In genomic region chr17:56277567-56277893, GRCm38 (mm10) we compare ENCODE assay signal across 8 mouse cellular contexts. TPM values are rescaled to one million over a fixed set of nuclear protein-coding genes. Genes with fewer than 3 reads are reported as not detected.
DNase-seq lines count a peak whose midpoint lies in the region; ATAC-seq and TF ChIP-seq lines count a peak whose summit lies in the region.

No protein-coding gene starts in this region.

- H3K4me2 ChIP-seq in forebrain, embryonic 13.5 days: peak overlapping the region; percentile 63; the same call in 1 of the 2 replicates
- H3K4me2 ChIP-seq in forebrain, embryonic 14.5 days (ENCODE audit: low read length): no peak overlapping the region
- H3K4me2 ChIP-seq in lung, postnatal 0 days (replicated peaks; ENCODE audit: low read depth, low read length): peak overlapping the region; percentile 67; the same call in 1 of the 2 replicates
- peak overlapping the region; percentile 78 for H3K4me2 ChIP-seq in hindbrain, embryonic 15.5 days
- peak overlapping the region; percentile 61; the same call in 1 of the 2 replicates for H3K4me2 ChIP-seq in neural tube, embryonic 13.5 days

- no peak overlapping the region for H3K9ac ChIP-seq in forebrain, embryonic 13.5 days
- H3K9ac ChIP-seq in forebrain, embryonic 14.5 days (ENCODE audit: low read length): no peak overlapping the region
- no peak overlapping the region for H3K9ac ChIP-seq in lung, postnatal 0 days (replicated peaks; ENCODE audit: low read depth)
- H3K9ac ChIP-seq in hindbrain, embryonic 15.5 days: 0 out of 2 replicates have a peak overlapping the region, but pooled peaks have one; percentile 17
- H3K9ac ChIP-seq in neural tube, embryonic 13.5 days: no peak overlapping the region

- H3K36me3 ChIP-seq in forebrain, embryonic 13.5 days (ENCODE audit: poor library complexity, severe bottlenecking): 0 out of 2 replicates have a peak, but pooled peaks cover 5% of the 10 kb centered on the region
- no peaks in the 10 kb centered on the region for H3K36me3 ChIP-seq in forebrain, embryonic 14.5 days (ENCODE audit: control insufficient read depth, insufficient read depth, low read length)
- peaks cover 10% of the 10 kb centered on the region for H3K36me3 ChIP-seq in lung, postnatal 0 days (ENCODE audit: insufficient read depth, low read length)
- no peaks in the 10 kb centered on the region for H3K36me3 ChIP-seq in hindbrain, embryonic 15.5 days
- peaks cover 5% of the 10 kb centered on the region; the same call in 1 of the 2 replicates for H3K36me3 ChIP-seq in neural tube, embryonic 13.5 days

- no peak overlapping the region for H3K4me3 ChIP-seq in forebrain, embryonic 13.5 days
- H3K4me3 ChIP-seq in forebrain, embryonic 14.5 days (ENCODE audit: low read depth, low read length): no peak overlapping the region
- H3K4me3 ChIP-seq in lung, postnatal 0 days (ENCODE audit: low read depth, low read length): no peak overlapping the region
- H3K4me3 ChIP-seq in hindbrain, embryonic 15.5 days: no peak overlapping the region
- H3K4me3 ChIP-seq in neural tube, embryonic 13.5 days: no peak overlapping the region

- TF ChIP-seq EP300 in lung, postnatal 0 days (IDR thresholded peaks at IDR 0.05): no peak

- WGBS in forebrain, embryonic 13.5 days: 50% methylated on average over 2 of the region's 2 CpGs
- 50% methylated on average over 2 of the region's 2 CpGs for WGBS in forebrain, embryonic 14.5 days
- WGBS in lung, postnatal 0 days: 26% methylated on average over 2 of the region's 2 CpGs
- 52% methylated on average over 2 of the region's 2 CpGs for WGBS in hindbrain, embryonic 15.5 days
- 53% methylated on average over 2 of the region's 2 CpGs for WGBS in neural tube, embryonic 13.5 days

- H3K27me3 ChIP-seq in forebrain, embryonic 13.5 days: no peaks in the 10 kb centered on the region
- no peaks in the 10 kb centered on the region for H3K27me3 ChIP-seq in forebrain, embryonic 14.5 days (replicated peaks; ENCODE audit: control insufficient read depth, insufficient read depth, low read length)
- H3K27me3 ChIP-seq in lung, postnatal 0 days (replicated peaks; ENCODE audit: insufficient read depth, low read length): no peaks in the 10 kb centered on the region
- no peaks in the 10 kb centered on the region for H3K27me3 ChIP-seq in hindbrain, embryonic 15.5 days
- H3K27me3 ChIP-seq in neural tube, embryonic 13.5 days: no peaks in the 10 kb centered on the region

- no peaks in the 10 kb centered on the region for H3K9me3 ChIP-seq in forebrain, embryonic 13.5 days (replicated peaks)
- H3K9me3 ChIP-seq in forebrain, embryonic 14.5 days (replicated peaks; ENCODE audit: control insufficient read depth, low read length): no peaks in the 10 kb centered on the region
- H3K9me3 ChIP-seq in lung, postnatal 0 days (ENCODE audit: low read length): no peaks in the 10 kb centered on the region
- no peaks in the 10 kb centered on the region for H3K9me3 ChIP-seq in hindbrain, embryonic 15.5 days
- no peaks in the 10 kb centered on the region for H3K9me3 ChIP-seq in neural tube, embryonic 13.5 days

- no peak overlapping the region for H3K27ac ChIP-seq in forebrain, embryonic 13.5 days
- no peak overlapping the region for H3K27ac ChIP-seq in forebrain, embryonic 14.5 days (ENCODE audit: low read depth, low read length)
- H3K27ac ChIP-seq in lung, postnatal 0 days (ENCODE audit: low read length): peak overlapping the region; percentile 75
- peak overlapping the region; percentile 66; the same call in 1 of the 2 replicates for H3K27ac ChIP-seq in hindbrain, embryonic 15.5 days (replicated peaks)
- H3K27ac ChIP-seq in neural tube, embryonic 13.5 days (replicated peaks): peak overlapping the region; percentile 62; the same call in 1 of the 2 replicates

- no peak for ATAC-seq in forebrain, embryonic 13.5 days
- ATAC-seq in forebrain, embryonic 14.5 days: no peak
- no peak for ATAC-seq in lung, postnatal 0 days
- ATAC-seq in hindbrain, embryonic 15.5 days (ENCODE audit: low FRiP score, low read depth): no peak
- ATAC-seq in neural tube, embryonic 13.5 days (ENCODE audit: low read depth): no peak

- peaks cover 14% of the 10 kb centered on the region for H3K4me1 ChIP-seq in forebrain, embryonic 13.5 days
- H3K4me1 ChIP-seq in forebrain, embryonic 14.5 days (ENCODE audit: control insufficient read depth, insufficient read depth, low read length): no peaks in the 10 kb centered on the region; the same call in 1 of the 2 replicates
- peaks cover 7% of the 10 kb centered on the region; the same call in 1 of the 2 replicates for H3K4me1 ChIP-seq in lung, postnatal 0 days (ENCODE audit: insufficient read depth, low read depth, low read length)
- peaks cover 17% of the 10 kb centered on the region for H3K4me1 ChIP-seq in hindbrain, embryonic 15.5 days (replicated peaks)
- peaks cover 21% of the 10 kb centered on the region for H3K4me1 ChIP-seq in neural tube, embryonic 13.5 days (replicated peaks)

- DNase-seq in forebrain, embryonic 14.5 days (ENCODE audit: low spot score): no peak
- DNase-seq in lung, postnatal 0 days (ENCODE audit: low spot score): no peak
- DNase-seq in lung, postnatal 36 days: no peak
- no peak for DNase-seq in spleen, adult 12 weeks (ENCODE audit: low spot score)
- no peak for DNase-seq in gastrocnemius, postnatal 10 days

- no peak for TF ChIP-seq CTCF in lung, postnatal 0 days (IDR thresholded peaks at IDR 0.05)

RNA-seq across cellular contexts. Expression of gene Ticam1, which starts 0.9 kb away (rescaled TPM):
- 1.4 and 1.6 TPM in 2 replicates for polyA plus RNA-seq in forebrain, embryonic 13.5 days (2015; fragmentation: Nextera tagmentation; extraction: Ambion mirVana)
- polyA plus RNA-seq in forebrain, embryonic 14.5 days (2014; fragmentation: Nextera tagmentation; extraction: Ambion mirVana): 1.5 and 2.2 TPM in 2 replicates
- polyA plus RNA-seq in lung, postnatal 0 days (2015; fragmentation: Nextera tagmentation; extraction: Ambion mirVana): 3.5 and 4.1 TPM in 2 replicates
- polyA plus RNA-seq in hindbrain, embryonic 15.5 days (2015; fragmentation: Nextera tagmentation; extraction: Ambion mirVana): 1.3 and 1.8 TPM in 2 replicates
- polyA plus RNA-seq in neural tube, embryonic 13.5 days (2015; fragmentation: Nextera tagmentation; extraction: Ambion mirVana): 1.5 and 1.7 TPM in 2 replicates
- 1 to 10 TPM; 6.6 to 6.8 TPM for total RNA-seq in gastrocnemius, postnatal 10 days (2021)

RNA-seq across cellular contexts. Expression of gene Plin3, which starts 15.1 kb away (rescaled TPM):
- 18.3 and 21.8 TPM in 2 replicates for polyA plus RNA-seq in forebrain, embryonic 13.5 days (2015; fragmentation: Nextera tagmentation; extraction: Ambion mirVana)
- 15.3 and 17.8 TPM in 2 replicates for polyA plus RNA-seq in forebrain, embryonic 14.5 days (2014; fragmentation: Nextera tagmentation; extraction: Ambion mirVana)
- 95.3 and 99.3 TPM in 2 replicates for polyA plus RNA-seq in lung, postnatal 0 days (2015; fragmentation: Nextera tagmentation; extraction: Ambion mirVana)
- polyA plus RNA-seq in hindbrain, embryonic 15.5 days (2015; fragmentation: Nextera tagmentation; extraction: Ambion mirVana): 16.6 and 17.5 TPM in 2 replicates
- polyA plus RNA-seq in neural tube, embryonic 13.5 days (2015; fragmentation: Nextera tagmentation; extraction: Ambion mirVana): 21.5 and 24.7 TPM in 2 replicates
- total RNA-seq in gastrocnemius, postnatal 10 days (2021): 10 to 100 TPM; 37.2 to 41.7 TPM

RNA-seq across cellular contexts. Expression of gene Fem1a, which starts 20.9 kb away (rescaled TPM):
- 16.5 and 19.3 TPM in 2 replicates for polyA plus RNA-seq in forebrain, embryonic 13.5 days (2015; fragmentation: Nextera tagmentation; extraction: Ambion mirVana)
- polyA plus RNA-seq in forebrain, embryonic 14.5 days (2014; fragmentation: Nextera tagmentation; extraction: Ambion mirVana): 18.0 and 22.0 TPM in 2 replicates
- 8.2 and 8.4 TPM in 2 replicates for polyA plus RNA-seq in lung, postnatal 0 days (2015; fragmentation: Nextera tagmentation; extraction: Ambion mirVana)
- 18.2 and 18.8 TPM in 2 replicates for polyA plus RNA-seq in hindbrain, embryonic 15.5 days (2015; fragmentation: Nextera tagmentation; extraction: Ambion mirVana)
- polyA plus RNA-seq in neural tube, embryonic 13.5 days (2015; fragmentation: Nextera tagmentation; extraction: Ambion mirVana): 16.6 and 19.1 TPM in 2 replicates
- 10 to 100 TPM; 91.9 to 99.8 TPM for total RNA-seq in gastrocnemius, postnatal 10 days (2021)

RNA-seq across cellular contexts. Expression of gene Arrdc5, which starts 22.6 kb away (rescaled TPM):
- polyA plus RNA-seq in forebrain, embryonic 13.5 days (2015; fragmentation: Nextera tagmentation; extraction: Ambion mirVana): not detected in 2 replicates
- polyA plus RNA-seq in forebrain, embryonic 14.5 days (2014; fragmentation: Nextera tagmentation; extraction: Ambion mirVana): not detected in 2 replicates
- polyA plus RNA-seq in lung, postnatal 0 days (2015; fragmentation: Nextera tagmentation; extraction: Ambion mirVana): not detected in 2 replicates
- not detected in 2 replicates for polyA plus RNA-seq in hindbrain, embryonic 15.5 days (2015; fragmentation: Nextera tagmentation; extraction: Ambion mirVana)
- not detected in 2 replicates for polyA plus RNA-seq in neural tube, embryonic 13.5 days (2015; fragmentation: Nextera tagmentation; extraction: Ambion mirVana)
- not detected for total RNA-seq in gastrocnemius, postnatal 10 days (2021)

RNA-seq across cellular contexts. Expression of gene Uhrf1, which starts 25.6 kb away (rescaled TPM):
- polyA plus RNA-seq in forebrain, embryonic 13.5 days (2015; fragmentation: Nextera tagmentation; extraction: Ambion mirVana): 119 and 138 TPM in 2 replicates
- polyA plus RNA-seq in forebrain, embryonic 14.5 days (2014; fragmentation: Nextera tagmentation; extraction: Ambion mirVana): 38.9 and 47.4 TPM in 2 replicates
- 7.0 and 8.4 TPM in 2 replicates for polyA plus RNA-seq in lung, postnatal 0 days (2015; fragmentation: Nextera tagmentation; extraction: Ambion mirVana)
- polyA plus RNA-seq in hindbrain, embryonic 15.5 days (2015; fragmentation: Nextera tagmentation; extraction: Ambion mirVana): 29.7 and 31.9 TPM in 2 replicates
- 20.0 and 27.4 TPM in 2 replicates for polyA plus RNA-seq in neural tube, embryonic 13.5 days (2015; fragmentation: Nextera tagmentation; extraction: Ambion mirVana)
- total RNA-seq in gastrocnemius, postnatal 10 days (2021): 10 to 100 TPM; 14.4 to 20.3 TPM

Comparison
In these comparisons a context has a peak if more than half of its experiments do, and no peak if none do; other contexts are left out.
1. H3K27ac ChIP-seq: peak in lung, postnatal 0 days (single experiment), hindbrain, embryonic 15.5 days (single experiment) and neural tube, embryonic 13.5 days (single experiment); none in forebrain, embryonic 13.5 days (single experiment) and forebrain, embryonic 14.5 days (single experiment).